Mouse (Mus musculus): ENCODE results near the gene Rnf26. TPM values are rescaled to one million over a fixed set of nuclear protein-coding genes. Genes with fewer than 3 reads are reported as not detected.

Rnf26 gene
- polyA plus RNA-seq, 1 experiment from 2014 or later: 61.7 TPM

DNA sequence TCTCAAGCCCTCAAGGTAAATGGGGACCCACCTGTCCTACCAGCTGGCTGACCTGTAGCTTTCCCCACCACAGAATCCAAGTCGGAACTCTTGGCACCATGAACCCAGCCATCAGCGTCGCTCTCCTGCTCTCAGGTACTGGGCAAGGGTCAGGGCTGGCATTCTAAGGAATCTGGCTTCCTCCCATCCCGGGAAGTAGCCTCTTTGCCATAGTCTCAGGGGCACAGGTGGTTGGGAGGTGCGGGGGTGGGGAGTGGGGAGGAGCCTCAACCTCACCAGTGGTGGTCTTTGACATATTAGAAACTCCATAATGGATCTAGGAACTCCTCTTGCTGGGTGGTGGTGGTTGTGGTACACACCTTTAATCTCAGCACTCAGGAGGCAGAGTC is 67.4 kb downstream of the Rnf26 start:
- Histone ChIP-seq H3K4me1 (ENCODE audit: control insufficient read depth, insufficient read depth, low read length) (peaks cover 12% of the 10 kb centered on the region), H3K9ac (replicated peaks; ENCODE audit: low read depth, low read length) (no peak overlapping the region), H3K4me2 (replicated peaks; ENCODE audit: low read depth, low read length) (no peak overlapping the region), H3K4me3 (ENCODE audit: low read depth, low read length) (no peak overlapping the region), H3K27ac (ENCODE audit: low read length) (no peak overlapping the region), H3K9me3 (ENCODE audit: control insufficient read depth, low read depth, low read length) (no peaks in the 10 kb centered on the region), H3K27me3 (ENCODE audit: control insufficient read depth, insufficient read depth, low read length) (peaks cover 11% of the 10 kb centered on the region; the same call in 1 of the 2 replicates), H3K36me3 (ENCODE audit: control insufficient read depth, insufficient read depth, low read length) (no peaks in the 10 kb centered on the region)
- ATAC-seq (ENCODE audit: insufficient number of reproducible peaks, insufficient read depth, low FRiP score, low read depth): no peak
- WGBS: 81% methylated on average over 5 of the region's 5 CpGs

Other genes with a start within 250 kb of the Rnf26 start
- 0.88 and 1.5 TPM in 2 replicates for gene Thy1, start 70.1 kb downstream of the Rnf26 start, polyA plus RNA-seq (2014; fragmentation: Nextera tagmentation; extraction: Ambion mirVana)
- gene Usp2, start 46.5 kb downstream of the Rnf26 start, polyA plus RNA-seq (2014; fragmentation: Nextera tagmentation; extraction: Ambion mirVana): 10.5 and 15.0 TPM in 2 replicates
- gene Mfrp, start 11.8 kb downstream of the Rnf26 start, polyA plus RNA-seq (2014; fragmentation: Nextera tagmentation; extraction: Ambion mirVana): 0.26 and 0.28 TPM in 2 replicates
- gene C1qtnf5, start 6.3 kb downstream of the Rnf26 start, polyA plus RNA-seq (2014; fragmentation: Nextera tagmentation; extraction: Ambion mirVana): 2.3 and 2.8 TPM in 2 replicates
- gene Gm49380, start within 50 bp of the Rnf26 start, polyA plus RNA-seq (2014; fragmentation: Nextera tagmentation; extraction: Ambion mirVana): 0.43 and 0.52 TPM in 2 replicates
- 53.0 and 54.3 TPM in 2 replicates for gene Mcam, start 21.0 kb upstream of the Rnf26 start, polyA plus RNA-seq (2014; fragmentation: Nextera tagmentation; extraction: Ambion mirVana)
- 18.5 and 19.9 TPM in 2 replicates for gene Cbl, start 120.5 kb upstream of the Rnf26 start, polyA plus RNA-seq (2014; fragmentation: Nextera tagmentation; extraction: Ambion mirVana)
- not detected in 2 replicates for gene Ccdc153, start 127.2 kb upstream of the Rnf26 start, polyA plus RNA-seq (2014; fragmentation: Nextera tagmentation; extraction: Ambion mirVana)
- gene Pdzd3, start 138.0 kb upstream of the Rnf26 start, polyA plus RNA-seq (2014; fragmentation: Nextera tagmentation; extraction: Ambion mirVana): 0.12 and 0.27 TPM in 2 replicates
- gene Nlrx1, start 155.1 kb upstream of the Rnf26 start, polyA plus RNA-seq (2014; fragmentation: Nextera tagmentation; extraction: Ambion mirVana): 7.2 and 8.4 TPM in 2 replicates
- 5.1 and 5.9 TPM in 2 replicates for gene Abcg4, start 175.1 kb upstream of the Rnf26 start, polyA plus RNA-seq (2014; fragmentation: Nextera tagmentation; extraction: Ambion mirVana)
- 21.3 and 23.4 TPM in 2 replicates for gene Hinfp, start 192.2 kb upstream of the Rnf26 start, polyA plus RNA-seq (2014; fragmentation: Nextera tagmentation; extraction: Ambion mirVana)
- 5.7 and 9.6 TPM in 2 replicates for gene C2cd2l, start 206.8 kb upstream of the Rnf26 start, polyA plus RNA-seq (2014; fragmentation: Nextera tagmentation; extraction: Ambion mirVana)
- gene Dpagt1, start 212.5 kb upstream of the Rnf26 start, polyA plus RNA-seq (2014; fragmentation: Nextera tagmentation; extraction: Ambion mirVana): 44.5 and 46.7 TPM in 2 replicates
- gene H2afx, start 221.2 kb upstream of the Rnf26 start, polyA plus RNA-seq (2014; fragmentation: Nextera tagmentation; extraction: Ambion mirVana): 289 and 335 TPM in 2 replicates
- gene Hmbs, start 230.7 kb upstream of the Rnf26 start, polyA plus RNA-seq (2014; fragmentation: Nextera tagmentation; extraction: Ambion mirVana): 112 and 130 TPM in 2 replicates
- 24.5 and 25.4 TPM in 2 replicates for gene Vps11, start 248.2 kb upstream of the Rnf26 start, polyA plus RNA-seq (2014; fragmentation: Nextera tagmentation; extraction: Ambion mirVana)